Mouse (Mus musculus): ENCODE measurements around the gene Fam135a.

The Fam135a gene

DNA sequence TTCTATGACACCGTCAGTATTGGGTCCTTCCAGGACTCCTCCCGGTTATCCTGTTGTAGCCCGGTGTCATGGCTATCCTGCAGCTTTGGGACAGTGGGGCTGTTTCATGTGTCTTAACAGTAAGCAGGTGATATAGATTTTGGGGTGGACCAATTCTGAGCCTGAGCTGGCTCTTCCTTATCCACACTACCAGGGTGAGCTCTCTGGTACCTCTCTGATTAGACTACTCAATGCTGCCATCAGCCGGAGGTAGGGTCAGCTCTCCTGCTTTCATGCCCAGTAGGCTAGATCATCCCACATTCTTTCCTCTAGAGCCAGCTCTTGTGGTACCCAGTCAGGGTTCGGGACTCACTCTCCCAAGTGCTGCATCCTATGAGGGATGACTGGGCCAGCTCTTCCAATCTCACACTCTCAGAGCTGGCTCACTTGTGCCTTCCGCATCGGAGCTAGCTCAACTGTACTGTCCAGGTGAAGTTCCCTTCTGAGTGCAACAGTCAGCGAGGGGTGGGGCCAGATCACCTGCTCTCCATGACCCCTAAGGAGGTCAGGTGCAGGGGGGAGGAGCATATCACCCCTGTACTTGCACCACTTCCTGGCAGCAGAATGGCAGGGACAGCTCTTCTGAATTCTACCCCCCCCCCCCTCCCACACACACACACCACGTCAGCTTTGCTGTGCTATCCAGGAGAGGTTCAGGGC is 132.0 kb downstream of the Fam135a start:
- DNase-seq (ENCODE audit: low read depth in 2 of 2, low spot score in 2 of 2) = no peak

- no peak for DNase-seq (ENCODE audit: low read depth in 2 of 2, low spot score in 2 of 2)
Observed at GRCm38 (mm10) chr1:23966226-23966625, 133.9 kb downstream of the Fam135a start.
